Mouse (Mus musculus): ENCODE measurements at regions not wholly inside any gene's neighbourhood (a gene's known extent, or its start where the extent isn't known, plus 50 kb on each side); places are given as distances from the start of the nearest gene placed in this dataset.

GRCm38 (mm10) chr8:126737032-126737431 is 143.2 kb upstream of the Irf2bp2 start:
- H3K9ac ChIP-seq (ENCODE audit: low read depth, low read length) = no peak overlapping the region
- 40% methylated on average over 5 of the region's 5 CpGs for WGBS (ENCODE audit: insufficient replicate concordance)
- no peak overlapping the region for H3K4me3 ChIP-seq (ENCODE audit: low read depth, low read length)
- H3K4me2 ChIP-seq (ENCODE audit: low read depth, low read length) = no peak overlapping the region
- H3K27ac ChIP-seq (ENCODE audit: low read length) = no peak overlapping the region
- H3K36me3 ChIP-seq (ENCODE audit: control insufficient read depth, insufficient read depth) = no peaks in the 10 kb centered on the region
- H3K4me1 ChIP-seq (ENCODE audit: control insufficient read depth, low read depth, low read length) = peaks cover 12% of the 10 kb centered on the region
- H3K27me3 ChIP-seq (ENCODE audit: control insufficient read depth, insufficient read depth, low read depth, low read length) = no peaks in the 10 kb centered on the region
- H3K9me3 ChIP-seq (replicated peaks; ENCODE audit: control insufficient read depth, low read length) = no peaks in the 10 kb centered on the region
- ATAC-seq (ENCODE audit: low read depth) = no peak

DNA sequence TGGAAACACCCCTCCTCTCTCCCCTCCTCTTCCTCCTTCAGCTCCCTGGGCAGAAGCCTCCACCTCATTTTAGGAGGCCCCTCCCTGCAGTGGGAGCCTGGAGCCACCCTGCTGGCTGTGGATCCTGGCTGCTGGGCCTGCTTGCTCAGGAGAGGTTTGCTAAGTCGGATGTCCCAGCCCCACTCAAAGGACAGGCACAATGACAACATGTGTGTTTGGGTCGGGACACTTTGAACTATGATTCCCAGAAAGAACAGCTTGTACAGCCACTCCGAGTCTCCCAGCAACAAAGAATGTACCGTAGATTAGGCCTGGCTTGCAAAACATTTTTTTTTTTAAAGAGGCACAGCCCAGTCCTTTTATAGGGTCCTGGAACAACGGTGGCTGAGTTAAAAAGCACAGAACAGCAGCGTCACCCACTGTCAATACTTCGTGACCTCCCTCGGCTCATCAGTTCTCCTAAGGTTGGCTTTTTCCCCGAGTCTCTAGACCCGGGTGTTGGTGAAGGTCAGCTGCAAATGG is 142.7 kb upstream of the Irf2bp2 start:
- H3K4me3 ChIP-seq (ENCODE audit: low read depth, low read length) = no peak overlapping the region
- WGBS (ENCODE audit: insufficient replicate concordance) = 45% methylated on average over 10 of the region's 10 CpGs
- H3K27me3 ChIP-seq (ENCODE audit: control insufficient read depth, insufficient read depth, low read depth, low read length) = no peaks in the 10 kb centered on the region
- H3K27ac ChIP-seq (ENCODE audit: low read length) = peak overlapping the region; percentile 93
- H3K4me2 ChIP-seq (ENCODE audit: low read depth, low read length) = no peak overlapping the region
- H3K9ac ChIP-seq (ENCODE audit: low read depth, low read length) = peak overlapping the region; percentile 45; the same call in 1 of the 2 replicates
- ATAC-seq (ENCODE audit: low read depth) = peak; percentile 74
- peaks cover 12% of the 10 kb centered on the region for H3K4me1 ChIP-seq (ENCODE audit: control insufficient read depth, low read depth, low read length)
- H3K36me3 ChIP-seq (ENCODE audit: control insufficient read depth, insufficient read depth) = no peaks in the 10 kb centered on the region
- no peaks in the 10 kb centered on the region for H3K9me3 ChIP-seq (replicated peaks; ENCODE audit: control insufficient read depth, low read length)

DNA sequence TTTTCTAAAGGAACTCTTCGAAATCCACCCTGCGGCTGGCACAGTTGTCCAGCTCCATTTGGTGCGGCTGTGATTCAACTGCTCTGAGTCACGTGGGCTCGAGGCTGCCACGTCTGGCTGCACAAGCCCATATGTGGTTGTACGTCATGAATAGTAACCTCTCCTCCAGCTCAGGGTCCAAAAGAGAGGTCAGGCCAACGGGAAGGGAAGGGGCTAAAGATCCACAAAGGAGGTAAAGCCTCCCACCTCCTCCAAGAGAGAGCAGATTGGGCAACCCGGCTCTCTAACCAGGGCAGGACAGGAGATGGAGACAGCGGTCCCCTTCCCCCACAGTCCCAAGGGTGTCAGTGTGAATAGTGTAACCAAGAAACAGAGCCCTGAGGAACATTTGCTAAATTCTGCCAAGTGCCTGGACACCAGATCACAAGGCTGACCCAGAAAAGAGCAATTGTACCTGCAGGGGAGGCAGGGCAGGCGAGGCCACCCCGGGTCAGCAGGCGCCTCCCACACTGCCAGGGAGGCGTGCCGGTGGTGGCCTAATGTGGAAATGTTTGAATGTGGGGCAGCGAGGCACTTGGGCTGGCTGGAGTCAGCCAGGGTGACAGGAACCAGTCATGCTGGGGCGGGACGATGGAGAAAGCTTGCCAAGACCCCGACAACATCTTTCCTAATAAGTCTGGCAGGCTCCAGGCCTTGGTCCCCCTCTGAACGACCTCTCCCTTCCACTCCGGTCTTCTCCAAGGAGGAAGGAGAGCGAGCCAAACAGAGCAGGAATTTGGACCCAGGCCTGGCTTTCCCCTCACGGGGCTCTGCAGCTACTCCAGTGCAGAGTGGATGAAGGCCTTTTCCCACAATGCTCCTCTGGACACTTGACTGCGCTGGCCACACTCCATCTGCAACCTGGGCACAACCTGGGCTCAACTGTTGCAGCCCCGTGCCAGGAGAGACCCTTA is 142.0 kb upstream of the Irf2bp2 start:
- peak; percentile 59 for ATAC-seq (ENCODE audit: low read depth)
- WGBS (ENCODE audit: insufficient replicate concordance) = 52% methylated on average over 25 of the region's 25 CpGs
- Histone ChIP-seq H3K27me3 (ENCODE audit: control insufficient read depth, insufficient read depth, low read depth, low read length) (no peaks in the 10 kb centered on the region), H3K36me3 (ENCODE audit: control insufficient read depth, insufficient read depth) (no peaks in the 10 kb centered on the region), H3K4me3 (ENCODE audit: low read depth, low read length) (no peak overlapping the region), H3K4me1 (ENCODE audit: control insufficient read depth, low read depth, low read length) (peaks cover 12% of the 10 kb centered on the region), H3K9ac (ENCODE audit: low read depth, low read length) (peak overlapping the region; percentile 45; the same call in 1 of the 2 replicates), H3K4me2 (ENCODE audit: low read depth, low read length) (no peak overlapping the region), H3K9me3 (replicated peaks; ENCODE audit: control insufficient read depth, low read length) (no peaks in the 10 kb centered on the region), H3K27ac (ENCODE audit: low read length) (peak overlapping the region; percentile 93)

- peaks cover 12% of the 10 kb centered on the region for H3K4me1 ChIP-seq (ENCODE audit: control insufficient read depth, low read depth, low read length)
- no peaks in the 10 kb centered on the region for H3K36me3 ChIP-seq (ENCODE audit: control insufficient read depth, insufficient read depth)
- H3K27ac ChIP-seq (ENCODE audit: low read length) = peak overlapping the region; percentile 93
- H3K4me3 ChIP-seq (ENCODE audit: low read depth, low read length) = no peak overlapping the region
- ATAC-seq (ENCODE audit: low read depth) = peak; percentile 16
- no peaks in the 10 kb centered on the region for H3K27me3 ChIP-seq (ENCODE audit: control insufficient read depth, insufficient read depth, low read depth, low read length)
- H3K4me2 ChIP-seq (ENCODE audit: low read depth, low read length) = no peak overlapping the region
- no peak overlapping the region for H3K9ac ChIP-seq (ENCODE audit: low read depth, low read length)
- 53% methylated on average over 7 of the region's 7 CpGs for WGBS (ENCODE audit: insufficient replicate concordance)
- H3K9me3 ChIP-seq (replicated peaks; ENCODE audit: control insufficient read depth, low read length) = no peaks in the 10 kb centered on the region
These were observed 141.1 kb upstream of the Irf2bp2 start for GRCm38 (mm10) chr8:126734743-126735487.

- H3K4me1 ChIP-seq (ENCODE audit: control insufficient read depth, low read depth, low read length) = peaks cover 12% of the 10 kb centered on the region
- H3K36me3 ChIP-seq (ENCODE audit: control insufficient read depth, insufficient read depth) = no peaks in the 10 kb centered on the region
- H3K27ac ChIP-seq (ENCODE audit: low read length) = no peak overlapping the region
- no peaks in the 10 kb centered on the region for H3K9me3 ChIP-seq (replicated peaks; ENCODE audit: control insufficient read depth, low read length)
- no peaks in the 10 kb centered on the region for H3K27me3 ChIP-seq (ENCODE audit: control insufficient read depth, insufficient read depth, low read depth, low read length)
- WGBS (ENCODE audit: insufficient replicate concordance) = 59% methylated on average over 6 of the region's 6 CpGs
- no peak overlapping the region for H3K9ac ChIP-seq (ENCODE audit: low read depth, low read length)
- H3K4me3 ChIP-seq (ENCODE audit: low read depth, low read length) = no peak overlapping the region
- ATAC-seq (ENCODE audit: low read depth) = no peak
- no peak overlapping the region for H3K4me2 ChIP-seq (ENCODE audit: low read depth, low read length)
These were observed 140.0 kb upstream of the Irf2bp2 start for GRCm38 (mm10) chr8:126733779-126734178.

DNA sequence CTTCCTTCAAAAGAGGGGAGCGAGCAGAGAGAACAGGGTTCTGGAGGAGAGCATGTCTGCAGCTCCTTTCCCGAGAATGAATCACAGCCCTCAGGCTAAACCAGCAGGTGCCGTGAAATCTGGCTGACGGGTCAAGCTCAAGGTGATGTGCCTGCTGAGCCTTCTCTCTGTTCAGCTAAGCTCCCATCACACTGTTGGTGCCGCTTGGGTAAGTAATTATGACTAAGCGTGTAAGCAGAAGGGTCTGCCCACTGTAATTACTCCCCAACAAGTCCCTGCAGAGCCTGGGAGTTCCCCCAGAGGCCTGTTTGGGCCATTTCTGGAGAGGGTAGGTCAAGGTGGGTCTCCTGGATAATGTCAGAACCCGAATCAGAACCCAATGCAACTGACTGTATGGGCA is 139.5 kb upstream of the Irf2bp2 start:
- no peak overlapping the region for H3K9ac ChIP-seq (ENCODE audit: low read depth, low read length)

DNA sequence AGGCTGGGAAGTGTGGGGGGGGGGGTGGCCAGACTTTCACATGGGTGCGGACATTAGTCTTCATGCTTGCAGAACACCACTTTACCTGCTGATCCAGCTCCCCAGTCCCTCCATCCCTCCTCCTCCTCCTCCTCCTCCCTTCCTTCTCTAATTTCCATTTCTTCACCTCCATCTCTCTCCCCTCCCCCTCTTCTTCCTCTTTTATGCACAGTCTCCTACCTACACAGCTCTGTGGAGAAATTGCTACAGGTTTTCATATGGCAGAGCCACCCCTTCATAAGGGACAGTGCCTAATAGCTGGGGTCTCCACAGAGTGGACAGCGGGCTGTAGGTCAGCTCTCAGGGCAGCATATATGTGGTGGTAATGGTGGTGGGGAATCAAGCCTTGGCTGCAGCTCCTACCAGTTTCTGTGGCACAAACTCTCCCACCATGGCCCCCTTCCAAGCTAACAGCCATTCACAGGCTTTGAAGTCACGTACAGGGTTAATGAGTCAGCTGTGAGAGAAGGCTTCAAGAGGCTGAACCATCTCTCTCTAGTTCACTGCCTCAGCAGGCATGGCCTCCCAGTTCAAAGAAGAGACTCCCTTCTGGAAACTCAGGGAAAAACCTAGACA is 136.3 kb upstream of the Irf2bp2 start:
- ATAC-seq (ENCODE audit: low read depth) = no peak
- no peak overlapping the region for H3K4me3 ChIP-seq (ENCODE audit: low read depth, low read length)
- no peaks in the 10 kb centered on the region for H3K36me3 ChIP-seq (ENCODE audit: control insufficient read depth, insufficient read depth)
- H3K27me3 ChIP-seq (ENCODE audit: control insufficient read depth, insufficient read depth, low read depth, low read length) = no peaks in the 10 kb centered on the region
- H3K27ac ChIP-seq (ENCODE audit: low read length) = no peak overlapping the region
- H3K9me3 ChIP-seq (replicated peaks; ENCODE audit: control insufficient read depth, low read length) = no peaks in the 10 kb centered on the region
- H3K4me2 ChIP-seq (ENCODE audit: low read depth, low read length) = no peak overlapping the region
- peaks cover 2% of the 10 kb centered on the region for H3K4me1 ChIP-seq (ENCODE audit: control insufficient read depth, low read depth, low read length)
- WGBS (ENCODE audit: insufficient replicate concordance) = 53% methylated on average over 3 of the region's 3 CpGs
- no peak overlapping the region for H3K9ac ChIP-seq (ENCODE audit: low read depth, low read length)

More for the DNA sequence above, 139.5 kb upstream of the Irf2bp2 start:
- no peaks in the 10 kb centered on the region for H3K27me3 ChIP-seq (ENCODE audit: control insufficient read depth, insufficient read depth, low read depth, low read length)
- WGBS (ENCODE audit: insufficient replicate concordance) = 68% methylated on average over 7 of the region's 7 CpGs
- no peak overlapping the region for H3K4me3 ChIP-seq (ENCODE audit: low read depth, low read length)
- no peak overlapping the region for H3K27ac ChIP-seq (ENCODE audit: low read length)
- no peak overlapping the region for H3K4me2 ChIP-seq (ENCODE audit: low read depth, low read length)
- peaks cover 12% of the 10 kb centered on the region for H3K4me1 ChIP-seq (ENCODE audit: control insufficient read depth, low read depth, low read length)
- no peak for ATAC-seq (ENCODE audit: low read depth)
- H3K9me3 ChIP-seq (replicated peaks; ENCODE audit: control insufficient read depth, low read length) = no peaks in the 10 kb centered on the region
- no peaks in the 10 kb centered on the region for H3K36me3 ChIP-seq (ENCODE audit: control insufficient read depth, insufficient read depth)

GRCm38 (mm10) chr8:126728987-126729632 is 135.3 kb upstream of the Irf2bp2 start:
- Histone ChIP-seq H3K36me3 (ENCODE audit: control insufficient read depth, insufficient read depth) (no peaks in the 10 kb centered on the region), H3K4me1 (ENCODE audit: control insufficient read depth, low read depth, low read length) (no peaks in the 10 kb centered on the region), H3K4me2 (ENCODE audit: low read depth, low read length) (no peak overlapping the region), H3K9me3 (replicated peaks; ENCODE audit: control insufficient read depth, low read length) (no peaks in the 10 kb centered on the region), H3K4me3 (ENCODE audit: low read depth, low read length) (no peak overlapping the region), H3K27me3 (ENCODE audit: control insufficient read depth, insufficient read depth, low read depth, low read length) (no peaks in the 10 kb centered on the region), H3K9ac (ENCODE audit: low read depth, low read length) (no peak overlapping the region), H3K27ac (ENCODE audit: low read length) (no peak overlapping the region)
- WGBS (ENCODE audit: insufficient replicate concordance) = 54% methylated on average over 12 of the region's 12 CpGs
- no peak for ATAC-seq (ENCODE audit: low read depth)
